Mouse (Mus musculus) E14TG2a.4 (cell line): Measurements from ENCODE around the gene Larp4.

ENCODE experiments used
- CTCF ChIP-seq: conservative IDR thresholded peaks from 2 replicates; pipeline ENCODE4 v1.5.1; 2014; ENCODE audit warnings: low read length
- NANOG ChIP-seq: IDR thresholded peaks from 2 replicates; pipeline ENCODE4 v1.6.1; 2014; ENCODE audit warnings: borderline replicate concordance, low read length, mixed read lengths
- POU5F1 ChIP-seq: IDR thresholded peaks from 2 replicates; pipeline ENCODE4 v1.6.1; 2014; ENCODE audit warnings: low read length, borderline replicate concordance

GRCm38 (mm10) chr15:100045576-100045975, 75.7 kb downstream of the Larp4 start:
- TF ChIP-seq CTCF (no peak), POU5F1 (no peak), NANOG (no peak)
